Mouse (Mus musculus) right cerebral cortex, adult 18-20 months (tissue): ENCODE data around the gene Sucla2.
A peak's percentile ranks its signal among the peaks of the same experiment; 100 is the strongest.
"Not testable (repeated sequence)": the region's sequence is repeated elsewhere in the genome, so short reads cannot be mapped to it uniquely, and the experiment has no call there.

ENCODE experiments used
- DNase-seq: peaks from one replicate; pipeline ENCODE4 v3.0.0; 2022; ENCODE audit warnings: mixed read lengths

Gene Sucla2

GRCm38 (mm10) chr14:73509765-73510423 is 15.2 kb upstream of the Sucla2 start, which contains the start of gene Med4:
Med4 (plus strand) TSS chr14:73510025.
- peak; percentile 95 for DNase-seq

- DNase-seq: no peak
Observed at GRCm38 (mm10) chr14:73524136-73524535, 983 bp upstream of the Sucla2 start.

- DNase-seq: not testable (repeated sequence)
Observed at GRCm38 (mm10) chr14:73528661-73529060, 3.5 kb downstream of the Sucla2 start.

- DNase-seq: no peak
Observed at GRCm38 (mm10) chr14:73533755-73534465, 8.8 kb downstream of the Sucla2 start.

- DNase-seq: no peak
Observed at GRCm38 (mm10) chr14:73535641-73536040, 10.5 kb downstream of the Sucla2 start.

- no peak for DNase-seq
Observed at GRCm38 (mm10) chr14:73543781-73544180, 18.7 kb downstream of the Sucla2 start.

- no peak for DNase-seq
Observed at GRCm38 (mm10) chr14:73547034-73547433, 21.9 kb downstream of the Sucla2 start.

- DNase-seq: no peak
Observed at GRCm38 (mm10) chr14:73548051-73548450, 22.9 kb downstream of the Sucla2 start, which contains the start of gene Nudt15. Nudt15 (minus strand) TSS chr14:73548242.

GRCm38 (mm10) chr14:73550291-73550690 is 25.2 kb downstream of the Sucla2 start:
- DNase-seq: no peak

GRCm38 (mm10) chr14:73550732-73551131 is 25.6 kb downstream of the Sucla2 start:
- DNase-seq: peak; percentile 29

GRCm38 (mm10) chr14:73551164-73551563 is 26.0 kb downstream of the Sucla2 start:
- no peak for DNase-seq

- DNase-seq: peak; percentile 95
Observed at GRCm38 (mm10) chr14:73552341-73553121, 27.4 kb downstream of the Sucla2 start.

- no peak for DNase-seq
Observed at GRCm38 (mm10) chr14:73553122-73553696, 28.1 kb downstream of the Sucla2 start.

GRCm38 (mm10) chr14:73569831-73570230 is 44.7 kb downstream of the Sucla2 start:
- DNase-seq: not testable (repeated sequence)

- DNase-seq: no peak
Observed at GRCm38 (mm10) chr14:73571143-73571542, 46.0 kb downstream of the Sucla2 start.

GRCm38 (mm10) chr14:73574053-73574452 is 48.9 kb downstream of the Sucla2 start:
- DNase-seq: no peak

- no peak for DNase-seq
Observed at GRCm38 (mm10) chr14:73576336-73576735, 51.2 kb downstream of the Sucla2 start.

GRCm38 (mm10) chr14:73588080-73588479 is 63.0 kb downstream of the Sucla2 start:
- DNase-seq: no peak

GRCm38 (mm10) chr14:73592166-73592565 is 67.0 kb downstream of the Sucla2 start:
- no peak for DNase-seq

GRCm38 (mm10) chr14:73599720-73600119 is 74.6 kb downstream of the Sucla2 start:
- no peak for DNase-seq

- DNase-seq: no peak
Observed at GRCm38 (mm10) chr14:73607732-73608131, 82.6 kb downstream of the Sucla2 start.

- no peak for DNase-seq
Observed at GRCm38 (mm10) chr14:73608668-73609481, 83.8 kb downstream of the Sucla2 start.
